Mouse (Mus musculus): Measurements from ENCODE around the gene Cox11. TPM values are rescaled to one million over a fixed set of nuclear protein-coding genes. Genes with fewer than 3 reads are reported as not detected.

Gene Cox11
- polyA plus RNA-seq, 1 experiment from 2014 or later, result 30.9 TPM

DNA sequence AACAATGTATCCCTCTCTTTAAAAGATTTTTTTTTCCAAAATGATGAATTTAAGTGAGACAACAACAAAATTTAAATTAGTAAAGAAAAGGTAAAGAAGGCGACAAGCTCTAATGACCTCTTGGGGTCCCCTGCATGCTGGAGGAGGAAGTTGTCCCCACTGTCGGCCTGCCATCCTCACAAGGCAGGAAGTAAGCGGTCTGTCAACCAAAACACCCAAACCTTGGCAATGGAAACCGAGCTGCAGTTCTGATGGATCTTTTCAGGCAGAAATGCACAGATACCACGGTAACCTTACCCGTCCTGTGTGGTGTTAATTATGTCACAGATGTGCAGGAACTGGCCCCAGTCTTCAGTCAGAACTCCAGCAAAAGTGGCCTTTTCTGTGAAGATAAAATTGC lies 46.8 kb downstream of the Cox11 start:
- ATAC-seq (ENCODE audit: insufficient number of reproducible peaks, insufficient read depth, low FRiP score, low read depth), result no peak
- 75% methylated on average over 6 of the region's 6 CpGs for WGBS
- no peaks in the 10 kb centered on the region for H3K9me3 ChIP-seq (ENCODE audit: control insufficient read depth, low read depth, low read length)

DNA sequence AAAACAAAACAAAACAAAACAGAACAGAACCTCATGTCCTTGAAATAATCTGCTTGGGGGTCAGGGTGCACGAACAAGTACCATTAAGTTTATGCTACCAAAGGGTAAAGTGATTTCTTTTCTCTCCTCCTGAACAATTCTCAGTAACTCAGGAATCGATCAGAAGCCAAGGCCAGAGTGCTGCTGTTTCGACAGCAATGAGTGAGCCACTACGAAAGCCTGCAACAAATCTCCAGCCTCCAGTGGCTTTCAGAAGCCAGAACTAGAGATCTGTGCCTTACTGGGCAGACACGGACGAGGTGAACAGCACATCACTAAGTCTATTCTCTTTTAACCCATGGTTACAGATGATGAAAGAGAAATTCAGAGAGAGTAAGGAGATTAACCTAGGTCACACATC lies 47.2 kb downstream of the Cox11 start:
- H3K4me3 ChIP-seq (ENCODE audit: low read depth, low read length), result no peak overlapping the region
- no peak for ATAC-seq (ENCODE audit: insufficient number of reproducible peaks, insufficient read depth, low FRiP score, low read depth)
- no peak overlapping the region for H3K27ac ChIP-seq (ENCODE audit: low read length)
- WGBS, result 80% methylated on average over 6 of the region's 6 CpGs
- H3K9me3 ChIP-seq (ENCODE audit: control insufficient read depth, low read depth, low read length), result no peaks in the 10 kb centered on the region
- peaks cover 7% of the 10 kb centered on the region; the same call in 1 of the 2 replicates for H3K4me1 ChIP-seq (ENCODE audit: control insufficient read depth, insufficient read depth, low read length)
- H3K36me3 ChIP-seq (ENCODE audit: control insufficient read depth, insufficient read depth, low read length), result no peaks in the 10 kb centered on the region; the same call in 1 of the 2 replicates
- H3K4me2 ChIP-seq (replicated peaks; ENCODE audit: low read depth, low read length), result no peak overlapping the region
- H3K9ac ChIP-seq (replicated peaks; ENCODE audit: low read depth, low read length), result no peak overlapping the region
- no peaks in the 10 kb centered on the region for H3K27me3 ChIP-seq (ENCODE audit: control insufficient read depth, insufficient read depth, low read length)

More for the DNA sequence above, 46.8 kb downstream of the Cox11 start:
- H3K36me3 ChIP-seq (ENCODE audit: control insufficient read depth, insufficient read depth, low read length), result no peaks in the 10 kb centered on the region; the same call in 1 of the 2 replicates
- no peak overlapping the region for H3K4me2 ChIP-seq (replicated peaks; ENCODE audit: low read depth, low read length)
- H3K9ac ChIP-seq (replicated peaks; ENCODE audit: low read depth, low read length), result no peak overlapping the region
- H3K4me3 ChIP-seq (ENCODE audit: low read depth, low read length), result no peak overlapping the region
- H3K27ac ChIP-seq (ENCODE audit: low read length), result no peak overlapping the region
- peaks cover 7% of the 10 kb centered on the region; the same call in 1 of the 2 replicates for H3K4me1 ChIP-seq (ENCODE audit: control insufficient read depth, insufficient read depth, low read length)
- no peaks in the 10 kb centered on the region for H3K27me3 ChIP-seq (ENCODE audit: control insufficient read depth, insufficient read depth, low read length)

DNA sequence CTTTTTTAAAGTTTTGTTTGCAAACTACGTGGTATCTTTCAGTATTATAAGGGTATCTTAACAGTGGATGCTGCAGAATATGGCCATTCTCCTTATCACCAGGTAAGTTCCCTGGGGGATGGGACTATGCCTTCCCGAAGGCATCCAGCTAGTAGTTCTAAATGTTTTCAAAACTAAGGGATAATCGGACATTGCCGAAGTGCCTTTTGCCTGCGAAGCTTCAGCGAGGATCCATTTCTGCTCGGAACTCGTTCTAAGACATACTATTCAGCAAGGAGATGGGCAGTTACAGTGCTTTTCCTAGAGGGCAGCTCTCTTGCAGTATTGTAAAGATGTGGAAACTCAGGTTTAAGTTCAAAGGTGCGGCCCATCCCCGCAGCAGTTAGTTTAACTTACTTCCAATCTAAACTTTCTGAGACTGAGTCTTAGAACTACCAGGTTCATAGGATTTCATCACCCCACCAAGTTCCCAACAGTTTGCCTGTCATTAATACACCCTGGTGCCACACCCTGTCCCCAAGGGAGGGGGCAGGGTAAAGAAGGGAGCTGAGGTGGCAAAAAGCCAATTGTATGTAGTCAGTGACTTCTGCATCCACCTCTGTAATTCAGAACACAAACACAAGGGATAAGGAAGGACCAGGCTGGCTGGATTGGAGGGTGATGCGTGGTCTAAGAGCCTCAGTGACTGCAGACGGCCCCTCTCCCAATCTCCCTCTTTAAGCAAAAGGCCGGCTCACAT lies 48.5 kb downstream of the Cox11 start:
- Histone ChIP-seq H3K9me3 (ENCODE audit: control insufficient read depth, low read depth, low read length) (no peaks in the 10 kb centered on the region), H3K4me1 (ENCODE audit: control insufficient read depth, insufficient read depth, low read length) (peaks cover 7% of the 10 kb centered on the region; the same call in 1 of the 2 replicates), H3K36me3 (ENCODE audit: control insufficient read depth, insufficient read depth, low read length) (no peaks in the 10 kb centered on the region), H3K4me3 (ENCODE audit: low read depth, low read length) (peak overlapping the region; percentile 45), H3K27ac (ENCODE audit: low read length) (no peak overlapping the region), H3K4me2 (replicated peaks; ENCODE audit: low read depth, low read length) (peak overlapping the region; percentile 89), H3K27me3 (ENCODE audit: control insufficient read depth, insufficient read depth, low read length) (no peaks in the 10 kb centered on the region), H3K9ac (replicated peaks; ENCODE audit: low read depth, low read length) (peak overlapping the region; percentile 38; the same call in 1 of the 2 replicates)
- ATAC-seq (ENCODE audit: insufficient number of reproducible peaks, insufficient read depth, low FRiP score, low read depth), result 0 out of 2 replicates have a peak, but pooled peaks have one; percentile 31
- WGBS, result 68% methylated on average over 13 of the region's 13 CpGs

DNA sequence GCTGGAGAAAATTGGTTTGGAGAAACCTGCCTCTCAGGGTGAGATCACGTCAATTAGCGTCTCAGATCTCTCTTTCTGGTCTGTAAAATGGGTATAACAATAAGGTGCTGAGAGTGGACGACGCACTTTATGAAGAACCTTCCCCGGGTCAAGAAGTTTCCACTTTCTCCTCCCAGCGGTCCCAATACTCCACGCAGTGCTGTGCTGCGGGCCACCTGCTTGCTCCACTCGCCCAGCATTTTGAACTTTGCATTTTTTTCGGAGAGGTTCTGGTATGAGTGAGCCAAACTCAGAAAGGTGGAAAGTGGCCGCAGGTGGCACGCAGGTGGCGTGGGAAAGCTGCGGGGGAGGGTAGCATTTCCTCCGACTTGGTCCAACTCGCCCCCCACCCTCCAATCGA lies 49.1 kb downstream of the Cox11 start:
- ATAC-seq (ENCODE audit: insufficient number of reproducible peaks, insufficient read depth, low FRiP score, low read depth), result no peak

DNA sequence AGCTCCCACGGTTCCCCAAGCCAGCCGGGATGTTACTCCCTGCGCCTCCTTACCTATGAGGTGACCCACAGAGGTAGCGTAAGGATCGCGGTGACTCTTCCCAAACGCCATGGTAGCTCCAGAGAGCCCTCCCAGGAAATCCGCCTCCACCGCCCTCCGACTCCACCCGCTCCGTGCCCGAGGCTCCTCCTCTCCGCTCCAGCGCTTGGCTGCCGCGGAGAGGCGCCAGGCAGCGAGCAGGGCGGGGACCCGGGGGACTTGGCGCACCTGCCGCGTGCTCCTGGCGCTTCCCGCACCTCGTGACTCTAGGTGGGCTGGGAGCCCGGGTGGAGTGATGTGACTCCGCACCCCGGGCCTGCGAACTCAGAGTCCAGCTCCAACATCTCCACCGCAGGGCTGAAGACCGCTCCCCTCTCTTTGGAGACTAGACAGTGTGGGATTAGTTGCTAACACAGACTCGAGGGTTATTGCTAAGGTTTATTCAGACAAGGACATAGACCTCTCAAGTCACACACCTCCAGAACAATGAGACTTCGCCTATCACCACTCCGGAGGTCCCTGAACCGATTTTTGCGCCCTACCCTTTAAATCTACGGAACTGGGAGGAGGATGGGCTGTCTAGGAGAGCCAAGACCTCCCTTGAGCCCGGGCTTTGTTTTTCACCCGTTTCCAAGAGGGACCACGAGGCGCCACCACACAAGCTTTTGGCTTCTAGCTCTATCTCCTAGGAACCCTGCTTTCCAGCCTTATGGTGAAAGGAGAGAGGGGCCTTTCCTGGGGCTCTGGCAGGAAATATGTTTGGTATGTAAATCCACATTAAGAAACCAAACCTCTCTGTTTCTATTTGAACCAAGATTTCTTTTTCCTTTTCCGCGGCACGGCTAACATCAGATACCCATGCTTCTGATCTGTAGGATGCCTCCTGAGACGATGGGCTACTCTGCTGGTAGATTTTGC lies 49.8 kb downstream of the Cox11 start, which contains the start of gene Tom1l1:
Gene Tom1l1 (minus strand): TSS at position 907 of the 957 bp plus-strand sequence.
- peak within 1 kb of the TSS; percentile 38 for H3K9ac ChIP-seq (replicated peaks; ENCODE audit: low read depth, low read length)
- H3K4me3 ChIP-seq (ENCODE audit: low read depth, low read length), result peak within 1 kb of the TSS; percentile 45
- H3K36me3 ChIP-seq (ENCODE audit: control insufficient read depth, insufficient read depth, low read length), result no peaks in the 10 kb centered on the region
- no peaks in the 10 kb centered on the region for H3K27me3 ChIP-seq (ENCODE audit: control insufficient read depth, insufficient read depth, low read length)
- WGBS, result 6% methylated on average over 47 of the region's 47 CpGs
- ATAC-seq (ENCODE audit: insufficient number of reproducible peaks, insufficient read depth, low FRiP score, low read depth), result peak; percentile 94
- peak within 1 kb of the TSS; percentile 89 for H3K4me2 ChIP-seq (replicated peaks; ENCODE audit: low read depth, low read length)
- H3K27ac ChIP-seq (ENCODE audit: low read length), result 0 out of 2 replicates have a peak within 1 kb of the TSS, but pooled peaks have one; percentile 27
- H3K9me3 ChIP-seq (ENCODE audit: control insufficient read depth, low read depth, low read length), result no peaks in the 10 kb centered on the region
- H3K4me1 ChIP-seq (ENCODE audit: control insufficient read depth, insufficient read depth, low read length), result peaks cover 7% of the 10 kb centered on the region; the same call in 1 of the 2 replicates

More for the DNA sequence above, 49.1 kb downstream of the Cox11 start:
- Histone ChIP-seq H3K9me3 (ENCODE audit: control insufficient read depth, low read depth, low read length) (no peaks in the 10 kb centered on the region), H3K36me3 (ENCODE audit: control insufficient read depth, insufficient read depth, low read length) (no peaks in the 10 kb centered on the region), H3K27ac (ENCODE audit: low read length) (no peak overlapping the region), H3K27me3 (ENCODE audit: control insufficient read depth, insufficient read depth, low read length) (no peaks in the 10 kb centered on the region), H3K4me3 (ENCODE audit: low read depth, low read length) (peak overlapping the region; percentile 45), H3K4me2 (replicated peaks; ENCODE audit: low read depth, low read length) (peak overlapping the region; percentile 89), H3K4me1 (ENCODE audit: control insufficient read depth, insufficient read depth, low read length) (peaks cover 7% of the 10 kb centered on the region; the same call in 1 of the 2 replicates), H3K9ac (replicated peaks; ENCODE audit: low read depth, low read length) (peak overlapping the region; percentile 38)
- 1% methylated on average over 17 of the region's 17 CpGs for WGBS

DNA sequence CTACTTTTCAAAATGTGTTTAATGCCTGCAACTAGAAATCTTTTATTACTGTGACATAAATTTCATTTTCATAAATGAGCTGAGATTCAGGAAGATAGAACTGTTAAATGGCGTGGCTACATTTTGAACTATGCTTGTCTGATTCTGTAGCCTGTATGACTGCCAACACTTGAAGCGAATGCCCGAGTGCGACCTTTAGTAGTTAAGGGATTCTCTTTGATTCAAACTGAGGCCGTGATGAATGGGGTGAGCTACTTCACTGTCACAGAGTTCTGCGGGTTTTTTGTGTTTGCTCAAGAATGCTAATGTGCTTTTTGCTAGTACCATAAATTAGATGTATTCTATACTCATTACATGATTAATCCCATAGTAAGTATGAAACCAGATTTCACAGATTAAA lies 52.4 kb downstream of the Cox11 start:
- 45% methylated on average over 6 of the region's 6 CpGs for WGBS
- no peaks in the 10 kb centered on the region for H3K27me3 ChIP-seq (ENCODE audit: control insufficient read depth, insufficient read depth, low read length)
- no peak overlapping the region for H3K27ac ChIP-seq (ENCODE audit: low read length)
- no peak overlapping the region for H3K4me2 ChIP-seq (replicated peaks; ENCODE audit: low read depth, low read length)
- no peaks in the 10 kb centered on the region for H3K9me3 ChIP-seq (ENCODE audit: control insufficient read depth, low read depth, low read length)
- peaks cover 7% of the 10 kb centered on the region; the same call in 1 of the 2 replicates for H3K4me1 ChIP-seq (ENCODE audit: control insufficient read depth, insufficient read depth, low read length)
- no peak overlapping the region for H3K9ac ChIP-seq (replicated peaks; ENCODE audit: low read depth, low read length)
- H3K4me3 ChIP-seq (ENCODE audit: low read depth, low read length), result no peak overlapping the region
- no peaks in the 10 kb centered on the region for H3K36me3 ChIP-seq (ENCODE audit: control insufficient read depth, insufficient read depth, low read length)
- ATAC-seq (ENCODE audit: insufficient number of reproducible peaks, insufficient read depth, low FRiP score, low read depth), result no peak

DNA sequence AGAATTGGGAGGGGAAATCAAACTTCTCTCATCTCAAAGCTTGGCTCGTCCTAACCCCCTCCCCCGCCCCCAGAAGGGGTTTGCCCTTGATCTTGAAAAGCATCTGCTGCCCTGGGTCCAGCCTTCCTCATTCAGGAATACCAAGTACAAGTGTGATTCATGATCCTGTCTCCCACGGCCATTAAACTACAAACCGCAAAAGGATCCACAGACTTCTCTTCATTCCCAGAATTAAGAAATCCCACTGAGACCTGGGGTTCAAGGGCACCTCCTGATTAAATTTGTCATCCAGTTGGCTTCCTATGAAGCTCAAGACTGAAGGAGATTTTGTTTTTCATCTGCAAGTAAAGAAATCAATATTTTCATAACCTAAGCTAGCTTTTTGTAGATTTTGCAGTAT lies 56.2 kb downstream of the Cox11 start:
- no peak overlapping the region for H3K4me2 ChIP-seq (replicated peaks; ENCODE audit: low read depth, low read length)
- no peaks in the 10 kb centered on the region for H3K27me3 ChIP-seq (ENCODE audit: control insufficient read depth, insufficient read depth, low read length)
- no peaks in the 10 kb centered on the region for H3K9me3 ChIP-seq (ENCODE audit: control insufficient read depth, low read depth, low read length)
- H3K9ac ChIP-seq (replicated peaks; ENCODE audit: low read depth, low read length), result no peak overlapping the region
- ATAC-seq (ENCODE audit: insufficient number of reproducible peaks, insufficient read depth, low FRiP score, low read depth), result no peak
- H3K36me3 ChIP-seq (ENCODE audit: control insufficient read depth, insufficient read depth, low read length), result no peaks in the 10 kb centered on the region
- no peak overlapping the region for H3K27ac ChIP-seq (ENCODE audit: low read length)
- no peak overlapping the region for H3K4me3 ChIP-seq (ENCODE audit: low read depth, low read length)
- no peaks in the 10 kb centered on the region for H3K4me1 ChIP-seq (ENCODE audit: control insufficient read depth, insufficient read depth, low read length)
- 44% methylated on average over 4 of the region's 4 CpGs for WGBS

All from stomach, embryonic 14.5 days (tissue).